Mouse (Mus musculus) brain, embryonic 18.5 days (tissue): ENCODE data around the gene Atp5b.
"Not testable (repeated sequence)": the region's sequence is repeated elsewhere in the genome, so short reads cannot be mapped to it uniquely, and the experiment has no call there.

Source experiments
- DNase-seq: peaks from one replicate; pipeline ENCODE4 v3.0.0-alpha.2; 2012; ENCODE audit warnings: low read depth, low spot score

Gene Atp5b

DNA sequence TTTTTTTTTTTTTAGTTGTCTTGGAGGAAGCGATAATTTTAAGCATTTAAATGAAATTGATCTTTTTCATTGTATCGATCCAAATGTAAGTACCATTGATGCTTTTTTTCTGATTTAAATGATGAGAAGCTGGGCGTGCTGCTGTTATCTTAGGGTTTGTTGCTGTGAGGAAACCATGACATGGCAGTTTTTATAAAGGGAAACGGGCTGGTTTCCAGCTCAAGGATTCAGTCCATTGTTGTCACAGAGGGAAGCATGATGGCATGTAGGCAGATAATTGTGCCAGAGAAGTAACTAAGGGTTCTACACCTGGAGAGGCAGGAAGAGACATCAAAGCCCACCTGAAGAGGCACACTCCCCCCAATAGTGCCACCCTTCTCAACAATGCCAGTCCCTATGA, 13.9 kb upstream of the Atp5b start:
- DNase-seq = no peak

DNA sequence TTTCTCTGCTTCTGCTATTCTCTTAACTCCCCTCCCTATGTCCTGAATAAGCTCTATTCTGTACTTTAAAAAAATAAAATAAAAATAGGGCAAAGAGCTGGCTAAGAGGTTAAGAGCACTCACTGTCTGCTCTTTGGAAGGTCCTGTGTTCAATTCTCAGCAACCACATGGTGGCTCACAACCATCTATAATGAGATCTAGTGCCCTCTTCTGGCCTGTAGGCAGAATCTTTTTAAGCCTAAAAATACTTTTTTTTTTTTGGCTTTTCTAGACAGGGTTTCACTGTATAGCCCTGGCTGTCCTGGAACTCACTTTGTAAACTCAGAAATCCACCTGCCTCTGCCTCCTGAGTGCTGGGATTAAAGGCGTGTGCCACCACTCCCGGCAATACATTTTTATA, 12.6 kb upstream of the Atp5b start:
- DNase-seq = not testable (repeated sequence)

DNA sequence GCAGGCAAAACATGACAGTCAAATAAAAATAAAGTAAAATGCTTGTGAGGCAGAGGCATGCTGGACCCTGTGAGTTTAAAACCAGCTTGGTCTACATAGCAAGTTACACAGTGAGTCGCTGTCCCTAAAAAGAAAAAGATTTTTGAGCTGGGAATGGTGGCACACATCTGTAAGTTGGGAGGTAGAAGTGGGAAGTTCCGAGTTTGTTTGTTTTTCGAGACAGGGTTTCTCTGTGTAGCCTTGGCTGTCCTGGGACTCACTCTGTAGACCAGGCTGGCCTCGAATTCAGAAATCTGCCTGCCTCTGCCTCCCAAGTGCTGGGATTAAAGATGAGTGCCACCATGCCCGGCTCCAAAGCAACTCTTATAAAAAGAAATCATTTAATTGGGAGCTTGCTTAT, 4.8 kb upstream of the Atp5b start:
- DNase-seq = not testable (repeated sequence)

DNA sequence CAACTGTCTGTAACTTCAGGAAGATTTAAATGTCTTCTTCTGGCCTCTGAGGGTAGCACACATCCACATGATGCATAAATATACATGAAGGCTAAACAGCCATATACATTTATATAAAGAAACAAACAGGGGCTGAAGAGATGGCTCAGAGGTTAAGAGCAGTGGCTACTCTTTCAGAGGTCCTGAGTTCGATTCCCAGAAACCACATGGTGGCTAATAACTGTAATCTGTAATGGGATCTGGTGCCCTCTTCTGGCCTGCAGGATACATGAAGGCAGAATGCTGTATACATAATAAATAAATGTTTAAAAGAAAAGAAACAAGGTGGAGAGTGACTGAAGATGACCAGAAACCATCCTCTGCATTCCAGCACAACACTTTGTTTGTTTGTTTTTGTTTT, 2.6 kb upstream of the Atp5b start:
- DNase-seq = no peak

DNA sequence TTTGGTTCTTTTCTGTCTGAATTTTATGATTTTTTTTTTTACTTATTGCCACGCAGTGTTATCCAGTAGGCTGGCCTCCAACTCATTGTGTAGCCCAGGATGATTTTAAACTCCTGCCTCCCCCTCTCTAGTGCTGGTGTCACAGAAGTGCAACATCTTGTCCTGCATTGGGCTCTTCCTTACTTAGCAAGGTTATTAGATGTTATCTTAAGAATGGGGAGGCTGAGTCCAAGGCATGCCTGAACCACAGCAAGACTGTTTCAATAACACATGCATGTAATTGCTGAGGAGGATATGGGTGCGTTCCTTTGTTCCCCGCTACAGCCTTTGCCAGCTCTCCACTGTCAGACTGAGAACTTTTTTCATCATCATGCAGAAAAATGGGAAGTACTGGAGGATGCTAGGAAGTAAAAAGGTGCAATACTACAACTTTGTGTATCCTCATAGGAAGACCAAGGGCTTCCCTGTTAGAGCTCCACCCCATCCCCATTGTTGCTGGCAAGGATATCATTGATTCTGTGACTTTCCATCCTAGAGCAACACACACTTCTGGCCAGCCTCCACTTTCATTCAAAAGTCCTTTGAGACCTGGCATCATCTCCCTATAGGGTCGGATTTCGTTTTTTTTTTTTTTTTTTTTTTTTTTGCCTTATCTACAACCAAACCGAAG, 1.1 kb upstream of the Atp5b start:
- DNase-seq = no peak

DNA sequence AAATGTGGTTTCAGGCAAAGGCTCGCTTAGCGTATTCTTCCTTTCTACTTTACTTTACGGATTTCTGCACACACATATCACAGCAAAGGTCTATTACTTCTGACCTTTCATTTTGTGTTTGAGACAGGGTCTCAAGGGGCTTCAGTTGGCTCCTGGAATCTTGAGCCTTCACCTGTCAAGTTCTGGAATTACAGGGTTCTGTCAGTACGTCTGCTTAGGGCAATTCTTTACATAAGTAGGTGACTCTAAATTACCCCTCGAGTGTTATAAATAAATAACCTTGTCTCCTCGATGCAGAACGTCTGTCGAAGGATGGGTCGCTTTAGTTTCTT, 630 bp upstream of the Atp5b start:
- DNase-seq = no peak

DNA sequence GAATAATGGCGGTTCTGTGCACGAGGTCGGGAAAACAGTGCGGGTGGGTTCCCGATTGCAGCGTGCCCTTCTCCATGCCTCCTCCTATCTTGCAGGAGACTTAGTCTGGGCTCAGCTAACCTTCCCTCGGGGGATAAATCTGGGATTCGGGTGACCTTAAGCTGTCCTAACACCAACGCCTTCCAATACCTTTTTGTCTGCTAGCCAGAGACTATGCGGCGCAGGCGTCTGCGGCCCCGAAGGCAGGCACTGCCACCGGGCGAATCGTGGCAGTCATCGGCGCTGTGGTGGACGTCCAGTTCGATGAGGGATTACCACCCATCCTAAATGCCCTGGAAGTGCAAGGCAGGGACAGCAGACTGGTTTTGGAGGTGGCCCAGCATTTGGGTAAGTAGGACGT, 615 bp downstream of the Atp5b start:
- no peak for DNase-seq

DNA sequence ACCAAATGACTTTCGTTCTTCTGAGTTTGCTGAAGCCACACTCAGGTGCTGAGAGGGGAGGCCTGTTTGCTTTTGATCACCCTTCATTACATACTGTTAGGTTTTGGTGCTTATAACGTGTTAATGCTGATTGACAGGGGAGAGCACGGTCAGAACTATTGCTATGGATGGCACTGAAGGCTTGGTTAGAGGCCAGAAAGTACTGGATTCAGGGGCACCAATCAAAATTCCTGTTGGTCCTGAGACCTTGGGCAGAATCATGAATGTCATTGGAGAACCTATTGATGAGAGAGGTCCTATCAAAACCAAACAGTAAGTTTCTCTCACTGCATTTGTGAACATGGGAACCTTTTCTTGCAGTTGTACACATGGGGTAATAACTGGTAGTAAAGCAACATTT, 1.1 kb downstream of the Atp5b start:
- no peak for DNase-seq

DNA sequence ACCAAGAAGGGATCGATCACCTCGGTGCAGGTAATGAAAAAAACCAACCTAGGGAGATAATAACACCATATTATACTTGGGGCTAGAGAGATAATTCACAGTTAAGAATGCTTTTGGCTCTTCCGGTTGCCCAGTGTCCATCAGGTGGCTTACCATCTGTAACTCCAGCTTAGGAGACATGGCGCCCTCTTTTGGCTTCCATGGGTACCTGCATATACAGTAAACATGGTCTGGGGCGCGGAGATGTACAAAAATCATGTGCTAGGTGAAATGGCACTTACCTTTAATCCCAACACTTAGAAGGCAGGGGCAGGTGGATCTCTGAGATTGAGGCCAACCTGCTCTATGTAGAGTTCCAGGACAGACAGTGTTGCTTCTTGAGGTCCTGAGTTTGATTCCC, 3.3 kb downstream of the Atp5b start:
- DNase-seq = no peak

DNA sequence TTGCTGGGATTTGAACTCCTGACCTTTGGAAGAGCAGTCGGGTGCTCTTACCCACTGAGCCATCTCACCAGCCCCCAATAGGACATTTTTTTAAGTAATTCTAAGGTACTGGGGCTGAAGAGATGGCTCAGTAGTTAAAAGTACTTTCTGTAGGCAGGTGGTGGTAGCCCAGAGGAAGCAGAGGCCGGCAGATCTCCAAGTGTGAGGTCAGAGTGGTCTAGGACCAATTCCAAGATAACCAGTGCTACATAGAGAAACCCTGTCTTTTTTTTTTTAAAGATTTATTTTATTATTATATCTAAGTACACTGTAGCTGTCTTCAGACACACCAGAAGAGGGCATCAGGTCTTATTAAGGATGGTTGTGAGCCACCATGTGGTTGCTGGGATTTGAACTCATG, 4.1 kb downstream of the Atp5b start:
- not testable (repeated sequence) for DNase-seq

DNA sequence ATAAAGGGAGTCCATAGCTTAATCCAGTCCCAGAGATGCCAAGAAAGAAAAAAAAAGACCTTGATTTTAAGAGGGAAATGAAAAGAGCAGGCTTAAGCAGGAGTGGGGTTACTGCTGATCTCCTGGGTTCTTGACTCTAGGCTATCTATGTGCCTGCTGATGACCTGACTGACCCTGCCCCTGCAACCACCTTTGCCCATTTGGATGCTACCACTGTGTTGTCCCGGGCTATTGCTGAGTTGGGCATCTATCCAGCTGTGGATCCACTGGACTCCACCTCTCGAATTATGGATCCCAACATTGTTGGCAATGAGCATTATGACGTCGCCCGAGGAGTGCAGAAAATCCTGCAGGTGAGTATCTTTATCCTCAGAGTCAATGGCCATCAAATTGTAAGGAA, 5.1 kb downstream of the Atp5b start:
- no peak for DNase-seq

DNA sequence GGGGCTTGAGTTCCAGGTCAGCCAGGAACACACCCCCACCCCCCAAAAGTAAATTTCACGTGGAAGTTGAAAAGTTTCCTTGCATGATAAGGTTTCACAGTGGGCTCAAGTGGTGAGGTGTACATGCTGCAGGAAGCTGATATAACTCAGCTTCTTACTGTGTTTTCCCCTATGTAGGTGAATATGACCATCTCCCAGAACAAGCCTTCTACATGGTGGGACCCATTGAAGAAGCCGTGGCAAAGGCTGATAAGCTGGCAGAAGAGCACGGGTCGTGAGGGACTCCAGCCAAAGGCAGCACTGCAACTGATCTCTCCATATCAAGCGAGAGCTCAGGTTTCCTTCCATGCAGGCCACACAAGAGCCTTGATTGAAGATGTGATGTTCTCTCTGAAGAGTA, 6.8 kb downstream of the Atp5b start:
- DNase-seq = no peak

DNA sequence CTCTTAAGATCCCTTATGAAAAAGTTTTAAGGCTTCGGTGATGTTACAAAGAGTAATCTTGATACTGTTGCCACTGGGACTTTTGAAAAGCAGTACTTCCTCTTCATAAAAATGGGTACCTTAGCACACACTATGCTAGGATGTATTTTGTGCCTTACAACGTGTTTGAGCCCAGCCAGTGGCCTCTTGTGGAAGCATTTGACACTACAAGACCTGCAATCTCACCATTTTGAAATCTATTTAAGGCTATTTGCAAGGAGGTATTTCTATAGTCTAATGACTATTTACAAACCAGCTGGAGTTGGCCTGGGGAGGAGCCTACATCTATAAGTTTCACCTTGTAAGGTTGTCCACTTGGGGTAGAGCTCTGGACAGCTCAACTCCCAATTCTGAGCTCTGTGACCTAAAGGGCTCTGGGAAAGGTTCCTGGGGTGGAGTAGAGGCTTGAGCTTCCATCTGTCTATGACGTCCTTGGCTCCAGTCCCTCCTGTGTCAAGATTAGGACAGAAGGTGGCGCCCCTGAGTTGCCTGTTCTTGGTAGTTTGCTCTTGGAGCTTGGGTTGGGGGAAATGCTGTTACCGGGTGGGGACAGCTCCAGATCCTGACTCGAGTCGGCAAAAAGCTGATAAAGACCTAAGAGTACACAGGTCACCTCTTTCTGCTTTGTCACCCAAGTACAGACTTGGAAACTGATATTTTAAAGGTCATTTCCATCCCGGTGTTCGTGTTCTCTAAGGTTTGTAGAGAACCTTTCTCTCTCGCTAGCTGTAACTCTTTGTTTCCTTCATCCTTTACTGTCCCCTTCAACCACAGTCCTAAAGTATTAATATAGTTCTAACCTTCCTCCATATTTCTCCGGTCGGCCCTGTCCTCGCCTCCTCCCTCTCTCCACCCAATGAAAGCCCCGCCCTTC, 7.8 kb downstream of the Atp5b start:
- DNase-seq = no peak

DNA sequence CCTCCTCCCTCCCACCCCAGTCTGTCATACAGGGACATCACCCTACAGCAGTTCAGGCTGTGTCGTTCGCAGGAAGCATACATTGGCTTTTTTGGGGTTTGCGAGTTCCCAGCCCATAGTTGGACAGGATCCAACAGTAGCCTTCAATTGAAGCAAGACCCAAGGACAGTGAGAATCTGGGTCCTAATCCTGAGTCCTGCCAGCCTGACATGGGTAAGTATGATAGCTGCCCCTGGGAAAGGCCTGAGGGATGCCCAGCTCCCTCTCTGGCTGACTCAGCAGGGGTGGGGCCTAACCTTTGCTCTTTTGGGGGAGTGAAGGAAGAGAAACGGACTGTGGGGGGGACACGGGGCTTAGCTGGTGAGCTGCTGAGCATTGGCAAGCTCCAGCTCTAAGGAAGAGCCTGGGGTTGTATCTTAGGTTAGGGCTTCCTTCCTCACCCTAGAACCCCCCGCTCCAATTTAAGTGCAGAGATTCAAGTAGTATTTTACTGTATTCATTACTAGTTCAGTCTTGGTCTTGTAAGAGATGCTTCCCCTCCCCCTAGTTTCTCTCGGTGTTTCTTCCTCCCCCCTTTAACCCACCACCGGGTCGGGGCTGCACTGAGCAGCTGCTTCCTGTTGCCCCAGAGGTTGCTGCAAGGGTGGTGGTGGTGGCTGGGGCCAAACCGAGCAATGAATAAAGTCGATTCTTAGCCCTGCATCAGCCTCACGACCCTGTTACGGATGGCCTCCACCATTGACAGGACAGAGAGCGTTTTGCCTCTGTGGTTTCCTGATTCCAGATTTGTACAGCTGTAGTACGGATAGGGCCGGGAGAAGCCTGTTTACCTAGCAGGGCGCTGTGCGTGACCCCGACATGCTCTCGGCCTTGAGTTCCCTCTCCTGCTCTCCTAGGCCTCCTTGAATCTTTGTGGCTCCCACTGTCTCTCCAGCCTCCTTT, 8.8 kb downstream of the Atp5b start, which contains the start of gene Baz2a:
Gene Baz2a, plus strand, starts transcription at position 14 of the 942 bp plus-strand sequence.
- no peak for DNase-seq

DNA sequence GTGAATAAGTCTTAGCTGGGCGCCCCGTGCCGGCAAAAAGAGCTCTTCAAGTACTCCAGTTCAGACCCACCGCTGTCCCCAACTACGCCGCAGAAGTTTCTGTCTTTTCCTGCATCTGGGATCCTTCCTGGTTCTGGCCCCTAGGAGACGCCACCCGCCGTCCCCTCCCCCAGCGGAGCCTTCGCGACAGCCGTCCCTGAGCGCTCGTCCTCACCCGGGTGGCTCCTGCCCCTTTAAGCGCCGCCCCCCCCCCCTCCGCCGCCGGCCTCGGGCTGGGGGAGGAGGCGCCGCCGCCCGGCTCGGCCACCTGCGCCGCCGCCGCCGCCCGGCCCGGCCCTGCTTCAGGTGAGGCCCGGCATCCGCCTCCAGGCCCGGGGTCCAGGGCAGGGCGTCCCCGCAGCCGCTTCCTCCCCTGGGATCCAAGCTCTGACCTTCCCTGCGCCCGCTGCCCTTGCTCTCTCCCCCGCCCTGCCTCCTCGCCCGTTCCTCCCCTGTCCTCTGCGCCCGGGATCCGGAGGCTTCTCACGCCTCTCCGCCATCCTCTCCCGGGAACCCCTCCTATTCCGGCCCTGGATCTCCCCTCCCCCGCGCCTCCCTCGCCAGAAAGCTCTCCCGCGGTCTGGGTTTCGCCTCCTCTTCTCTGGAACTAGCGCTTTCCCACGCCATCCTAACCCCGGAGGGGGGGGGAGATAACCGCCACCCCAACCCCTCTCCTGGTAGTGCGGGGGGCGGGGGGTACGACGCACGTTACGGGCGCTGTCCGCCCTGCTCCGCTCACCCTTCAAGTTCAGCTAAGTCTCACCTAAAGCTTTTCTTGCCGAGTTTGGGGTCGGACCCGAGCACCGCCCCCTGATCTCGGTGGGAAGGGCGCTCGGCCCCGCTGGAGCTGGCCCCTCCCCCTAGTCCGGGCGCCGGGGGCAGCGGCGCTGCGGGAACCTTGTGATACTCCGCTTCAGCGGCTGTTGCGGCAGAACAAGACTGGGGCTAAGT, 9.7 kb downstream of the Atp5b start:
- no peak for DNase-seq

DNA sequence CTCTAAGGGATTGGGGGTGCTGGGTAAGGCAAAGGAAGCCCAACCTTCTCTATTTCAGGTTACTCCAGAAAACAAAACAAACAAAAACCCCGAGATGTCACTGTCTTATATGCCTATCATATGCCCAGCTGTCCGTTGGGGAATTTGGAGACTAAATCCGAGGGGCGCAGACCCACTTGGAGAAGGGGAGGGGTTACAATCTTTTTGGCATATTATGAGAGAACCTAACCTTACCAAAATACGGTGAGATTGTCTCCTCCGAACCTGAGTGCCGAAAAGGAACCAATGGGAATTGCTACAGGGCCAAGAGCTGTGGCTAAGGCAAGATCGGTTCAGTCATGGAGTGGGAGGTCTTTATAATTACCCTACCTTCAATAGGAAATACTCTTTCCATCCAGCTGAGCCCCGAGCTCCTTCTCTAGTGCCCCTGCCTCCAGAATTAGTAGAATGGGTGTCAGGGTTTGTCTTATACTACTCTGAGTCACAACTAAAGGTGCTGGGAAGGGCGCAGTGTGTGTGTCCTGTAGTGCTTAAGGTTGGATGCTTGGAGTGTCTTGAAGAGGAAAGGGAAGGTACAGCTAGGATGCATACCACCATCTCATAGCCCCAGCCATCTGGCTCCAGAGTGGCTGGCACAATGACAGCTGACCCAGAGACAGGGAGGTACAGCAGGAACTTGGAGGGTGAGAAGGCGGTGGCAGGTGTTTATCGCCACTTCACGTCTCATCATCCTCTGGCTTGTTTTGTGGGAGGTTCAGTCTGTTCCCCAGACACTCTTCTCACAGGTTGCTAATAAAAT, 10.6 kb downstream of the Atp5b start:
- DNase-seq = no peak

DNA sequence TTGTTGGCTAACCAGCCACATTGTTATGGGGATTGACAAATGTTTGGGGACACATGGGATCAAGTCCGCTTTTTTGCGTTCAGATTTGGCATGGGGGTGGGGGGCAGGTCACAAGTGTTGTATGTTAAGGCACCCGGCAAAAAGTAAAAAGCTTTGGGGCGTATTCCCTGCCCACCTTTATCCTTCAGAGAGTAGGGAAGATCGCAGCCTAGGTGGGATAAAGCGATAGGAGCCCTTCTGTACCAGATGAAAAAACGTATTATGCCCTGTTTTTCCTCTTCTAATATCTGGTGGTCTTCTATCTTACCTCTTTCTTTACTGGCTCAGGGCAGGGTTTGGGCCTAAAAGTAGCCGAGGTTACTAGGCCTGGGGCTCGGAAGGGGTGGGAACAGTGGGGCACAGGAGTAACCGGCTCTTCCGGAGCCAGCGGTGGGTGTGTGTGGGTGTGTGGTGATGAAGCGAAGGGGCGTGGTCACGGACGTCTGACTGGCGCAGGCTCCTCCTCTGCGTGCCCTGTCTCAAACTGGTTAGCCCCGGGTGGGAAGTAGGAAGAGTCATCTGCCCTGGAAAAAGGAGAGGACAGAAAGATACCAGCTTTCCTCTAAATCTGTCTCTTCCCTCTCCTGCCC, 11.4 kb downstream of the Atp5b start:
- no peak for DNase-seq

DNA sequence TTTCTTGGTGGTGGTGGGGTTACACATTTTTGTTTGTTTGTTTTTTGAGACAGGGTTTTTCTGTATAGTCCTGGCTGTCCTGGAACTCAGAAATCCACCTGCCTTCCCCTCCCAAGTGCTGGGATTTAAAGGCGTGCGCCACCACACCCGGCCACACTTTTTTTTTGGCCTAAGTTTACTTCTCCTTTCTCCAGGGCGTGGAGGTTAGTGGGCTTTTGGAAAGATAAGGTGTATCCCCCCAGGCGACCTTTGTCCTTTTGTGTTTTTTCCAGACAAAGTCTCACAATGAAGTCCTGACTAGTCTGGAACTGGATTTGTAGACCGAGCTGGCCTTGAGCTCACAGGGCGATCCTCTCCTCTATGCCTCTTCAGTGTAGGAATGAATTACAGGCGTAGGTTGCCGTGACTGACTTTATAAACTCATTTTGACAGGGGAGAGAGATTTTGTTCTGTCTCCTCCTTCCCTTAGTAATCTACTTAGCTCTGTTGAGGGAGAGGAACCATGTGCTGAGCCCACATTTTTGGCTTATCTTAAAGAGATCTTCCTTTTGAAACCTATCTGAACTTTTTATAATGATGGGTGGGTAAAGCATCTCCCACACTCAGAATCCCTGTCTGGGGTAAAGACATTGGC, 12.0 kb downstream of the Atp5b start:
- DNase-seq = no peak

DNA sequence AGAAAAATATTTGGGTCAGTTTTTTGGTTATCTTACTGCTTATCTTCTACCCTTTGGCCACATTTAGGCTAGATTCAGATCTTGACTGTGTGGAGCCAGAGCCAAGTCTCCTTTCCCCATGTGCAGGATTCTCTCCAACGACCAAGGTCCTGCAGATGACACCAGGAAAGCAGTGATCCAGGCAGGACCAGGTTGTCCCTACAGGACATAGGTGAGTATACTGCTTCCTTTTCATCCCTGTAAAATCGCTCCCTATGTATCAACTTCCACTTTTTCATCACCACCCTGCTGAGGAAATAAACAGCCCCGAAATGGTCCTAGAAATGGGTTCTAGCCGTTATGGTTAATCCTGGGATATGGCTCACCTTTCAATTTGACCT, 13.2 kb downstream of the Atp5b start:
- DNase-seq = no peak
